Mouse (Mus musculus) MEL (cell line): Measurements from ENCODE around the gene Hdhd3.

Experiments
- CTCF ChIP-seq, 3 experiments: IDR thresholded peaks in 2 of 3; conservative IDR thresholded peaks in 1 of 3; 2 replicates each; pipeline ENCODE4 v1.5.1; 2011 to 2012; ENCODE audit warnings: low read length in 3 of 3, low read depth in 2 of 3, mild to moderate bottlenecking in 2 of 3, improper control_type of control experiment in 1 of 3, inconsistent platforms in 1 of 3, mixed read lengths in 1 of 3, moderate library complexity in 1 of 3; ENCODE audit not compliant: control insufficient read depth in 1 of 3, insufficient read depth in 1 of 3, poor library complexity in 1 of 3, severe bottlenecking in 1 of 3
- JUND ChIP-seq: IDR thresholded peaks from 2 replicates; pipeline ENCODE4 v1.6.1; 2011; ENCODE audit warnings: low read depth, mild to moderate bottlenecking, improper control_type of control experiment, low read length
- MYB ChIP-seq: IDR thresholded peaks from 2 replicates; pipeline ENCODE4 v1.6.1; 2011; ENCODE audit warnings: mild to moderate bottlenecking, low read depth, low read length, improper control_type of control experiment
- POLR2A ChIP-seq, 2 experiments: IDR thresholded peaks; 2 replicates each; pipeline ENCODE4 v1.6.1; 2011 to 2012; ENCODE audit warnings: low read length in 2 of 2, mild to moderate bottlenecking in 2 of 2, control low read depth in 1 of 2, improper control_type of control experiment in 1 of 2, low read depth in 1 of 2, moderate library complexity in 1 of 2; ENCODE audit not compliant: control insufficient read depth in 1 of 2, insufficient read depth in 1 of 2, poor library complexity in 1 of 2
- TCF12 ChIP-seq: IDR thresholded peaks from 2 replicates; pipeline ENCODE4 v1.6.1; 2014; ENCODE audit warnings: low read depth, mild to moderate bottlenecking, inconsistent platforms, low read length, improper control_type of control experiment, moderate library complexity

GRCm38 (mm10) chr4:62502969-62503368, 298 bp downstream of the Hdhd3 start:
- no peak for TF ChIP-seq CTCF (IDR thresholded peaks at IDR 0.05 in 2 of 3, conservative IDR thresholded peaks at IDR 0.05 in 1 of 3; ENCODE audit: control insufficient read depth in 1 of 3, insufficient read depth in 1 of 3, low read depth in 2 of 3, low read length in 3 of 3, poor library complexity in 1 of 3, severe bottlenecking in 1 of 3)
- TF ChIP-seq MYB, result no peak
- TF ChIP-seq POLR2A (IDR thresholded peaks at IDR 0.05; ENCODE audit: control insufficient read depth in 1 of 2, insufficient read depth in 1 of 2, low read depth in 1 of 2, low read length in 2 of 2, poor library complexity in 1 of 2), result no peak
- TF ChIP-seq JUND, result no peak
- no peak for TF ChIP-seq TCF12
